Mouse (Mus musculus) CD4-positive helper T cell, adult 2 months (primary cell): ENCODE measurements at regions not wholly inside any gene's neighbourhood (a gene's known extent, or its start where the extent isn't known, plus 50 kb on each side); places are given as distances from the start of the nearest gene placed in this dataset.
A peak's percentile ranks its signal among the peaks of the same experiment; 100 is the strongest.

Source experiments
- DNase-seq: peaks from one replicate; pipeline ENCODE4 v3.0.0-alpha.2; 2012; ENCODE audit warnings: low read depth, missing footprints, low spot score

- DNase-seq, result no peak
Measured at GRCm38 (mm10) chr6:134320379-134320932, 75.7 kb upstream of the Bcl2l14 start.

- no peak for DNase-seq
Measured at GRCm38 (mm10) chr6:134324001-134324400, 72.1 kb upstream of the Bcl2l14 start.

DNA sequence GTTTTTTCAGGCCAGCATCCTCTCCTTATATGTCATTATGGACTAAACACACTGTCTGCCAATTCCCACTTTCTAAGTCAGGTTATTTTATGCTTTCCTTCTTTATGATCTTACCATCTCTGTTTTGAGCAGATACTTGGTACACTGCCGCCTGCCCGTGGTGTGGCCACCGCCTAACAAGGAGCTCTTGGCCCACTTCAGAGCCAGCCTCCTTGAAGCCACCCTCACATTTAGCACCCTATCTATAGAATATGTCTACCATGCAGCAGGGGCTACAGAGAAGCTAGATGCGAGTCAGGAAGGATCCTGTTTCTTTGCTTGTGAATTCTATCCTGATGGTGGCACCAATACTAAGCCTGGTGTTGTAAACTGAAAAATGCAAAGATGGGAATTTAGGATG is 70.6 kb upstream of the Bcl2l14 start:
- DNase-seq, result no peak

- DNase-seq, result no peak
Measured at GRCm38 (mm10) chr6:134329550-134330299, 66.4 kb upstream of the Bcl2l14 start.

- no peak for DNase-seq
Measured at GRCm38 (mm10) chr6:134330300-134330640, 65.8 kb upstream of the Bcl2l14 start.

DNA sequence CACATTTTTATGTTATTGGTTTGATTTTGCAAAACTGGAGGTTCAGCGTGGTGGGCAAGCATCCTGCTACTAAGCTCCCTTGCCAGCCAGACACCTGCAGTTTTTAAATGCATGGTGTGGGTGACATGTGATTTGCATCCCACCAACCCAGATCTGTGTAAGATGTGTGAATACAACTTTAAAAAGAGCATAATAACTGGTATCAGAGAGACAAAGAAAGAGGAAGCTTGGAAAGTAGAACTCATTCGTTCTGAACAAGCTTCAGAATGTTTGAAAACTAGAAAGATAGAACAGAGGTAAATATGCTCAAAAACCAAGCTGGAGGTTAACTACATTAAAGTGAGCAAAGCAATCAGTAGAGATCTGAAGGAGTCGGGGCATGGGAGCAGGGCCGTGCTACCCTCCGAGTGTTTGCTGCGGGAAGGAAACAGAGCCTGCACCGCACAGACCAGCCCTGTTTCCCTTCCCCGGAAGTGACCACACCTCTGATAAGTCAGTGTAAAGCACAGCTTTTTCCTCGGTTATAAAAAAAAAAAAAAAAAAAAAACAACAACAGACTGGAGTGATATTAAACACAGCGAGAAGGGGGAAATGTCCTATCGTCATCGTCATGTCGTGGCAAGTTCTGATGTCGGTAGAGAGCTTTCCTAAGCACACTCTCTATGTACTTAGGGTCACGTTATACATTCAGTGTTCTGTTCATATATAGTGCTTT is 63.2 kb upstream of the Bcl2l14 start:
- DNase-seq, result peak; percentile 75

DNA sequence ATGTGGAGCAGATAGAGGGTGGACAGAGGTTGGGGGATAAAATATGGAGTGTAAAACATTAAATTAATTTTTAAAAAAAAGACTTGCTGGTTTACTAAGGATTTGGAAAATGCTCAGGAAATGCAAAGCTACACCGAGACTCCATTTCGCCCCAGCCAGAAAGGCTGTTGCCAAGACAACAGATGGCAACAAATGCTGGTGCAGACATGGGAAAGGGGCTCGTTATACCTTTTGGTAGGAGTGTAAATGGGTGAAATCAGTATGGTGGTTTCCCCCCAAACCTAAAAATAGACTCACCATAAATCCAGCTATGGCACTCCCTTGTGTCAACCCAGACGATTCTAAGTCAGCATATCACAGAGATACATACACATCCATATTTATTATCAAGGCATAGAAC is 60.4 kb upstream of the Bcl2l14 start:
- DNase-seq, result no peak

- DNase-seq, result peak; percentile 67
Measured at GRCm38 (mm10) chr6:134342796-134343605, 53.1 kb upstream of the Bcl2l14 start.

DNA sequence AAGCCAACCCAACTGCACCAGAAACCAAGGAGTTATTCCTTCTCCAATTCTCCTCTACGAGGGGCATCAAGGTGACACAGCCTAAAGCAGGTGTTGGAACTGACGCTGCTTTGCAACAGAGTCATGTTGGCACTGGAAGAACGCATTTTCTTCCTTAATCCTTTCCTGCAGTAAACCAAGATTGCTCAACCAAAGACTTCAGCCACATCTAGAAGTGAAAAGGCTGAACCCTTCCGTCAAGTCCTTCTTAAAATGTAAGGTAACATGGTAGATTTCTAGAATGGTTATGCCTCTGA is 52.6 kb upstream of the Bcl2l14 start:
- DNase-seq, result no peak
